Mouse (Mus musculus): ENCODE data around the gene Ess2.
"Not testable (repeated sequence)": the region's sequence is repeated elsewhere in the genome, so short reads cannot be mapped to it uniquely, and the experiment has no call there.

Ess2 gene

DNA sequence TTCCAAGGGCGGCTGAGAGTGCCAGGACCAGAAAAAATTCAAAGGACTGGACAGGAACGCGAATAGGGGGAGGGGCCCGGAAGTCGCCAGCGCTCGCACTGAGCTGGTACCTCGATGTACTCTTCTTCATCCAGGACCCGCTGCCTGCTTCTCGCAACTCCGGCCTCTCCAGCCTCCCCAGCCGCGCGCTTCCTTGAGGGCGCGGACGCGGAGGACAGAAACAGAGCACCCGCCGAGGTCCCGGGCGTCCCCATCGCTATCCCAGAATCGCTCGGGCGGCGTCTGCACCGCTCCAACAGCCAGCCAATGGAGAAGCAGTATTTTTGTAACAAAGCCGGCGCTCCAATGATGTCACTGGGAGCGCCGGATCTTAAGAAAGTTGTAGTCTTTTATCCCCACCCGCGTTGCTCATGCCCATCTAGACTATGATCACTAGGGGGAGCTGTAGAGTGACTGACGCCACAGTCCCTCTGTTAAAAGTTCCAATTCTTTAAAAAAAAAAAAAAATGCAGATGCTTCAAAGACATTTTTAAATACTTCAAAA is at the start of gene Ess2:
Gene Ess2, minus strand, starts transcription at position 297 of the 544 bp plus-strand sequence.
- DNase-seq (ENCODE audit: inconsistent age in 2 of 2, low spot score in 1 of 2): peak; percentile 93 to 97

DNA sequence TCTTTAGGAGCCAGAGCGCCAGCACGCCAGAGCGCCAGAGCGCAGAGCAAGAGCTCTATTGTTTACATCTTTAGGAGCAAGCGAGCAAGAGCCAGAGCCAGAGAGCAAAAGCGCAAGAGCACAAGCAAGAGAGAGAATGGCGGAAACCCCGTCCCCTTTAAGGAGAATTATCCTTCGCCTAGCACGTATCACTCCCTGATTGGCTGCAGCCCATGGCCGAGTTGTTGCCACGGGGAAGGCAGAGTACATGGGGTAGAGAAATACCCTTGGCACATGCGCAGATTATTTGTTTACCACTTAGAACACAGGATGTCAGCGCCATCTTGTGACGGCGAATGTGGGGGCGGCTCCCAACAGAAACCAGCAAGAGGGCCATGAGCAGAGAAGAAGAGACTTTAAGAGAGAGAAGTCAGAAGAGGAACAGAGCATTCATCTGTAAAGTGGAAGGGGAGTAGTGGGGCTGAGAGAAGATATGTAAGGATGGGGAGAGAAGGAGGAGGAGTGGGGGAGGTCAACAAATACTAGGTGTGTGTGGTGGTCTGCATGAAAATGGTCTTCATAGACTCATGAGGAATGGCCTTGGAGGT is 45.0 kb upstream of the Ess2 start:
- not testable (repeated sequence) for DNase-seq (ENCODE audit: inconsistent age in 2 of 2, low spot score in 1 of 2)

DNA sequence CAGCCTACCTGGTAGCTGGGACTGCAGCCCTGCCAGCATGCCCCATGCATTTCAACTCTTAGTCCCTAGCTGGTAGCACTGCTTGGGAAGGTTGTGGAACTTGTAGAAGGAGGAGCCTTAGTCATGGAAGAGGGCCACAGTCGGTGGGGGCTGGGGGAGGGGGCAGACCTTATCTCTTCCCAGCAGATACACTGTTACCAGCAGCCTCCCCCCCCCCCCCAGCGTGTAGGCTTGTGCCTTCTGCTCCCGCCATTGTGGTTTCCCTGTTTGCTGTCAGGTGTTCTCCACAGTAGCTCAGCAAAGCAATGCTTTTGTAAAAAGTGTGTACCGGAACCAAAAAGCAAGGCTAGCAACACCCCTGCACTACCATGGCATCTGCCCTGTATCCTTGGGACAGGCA is 40.5 kb upstream of the Ess2 start:
- no peak for DNase-seq (ENCODE audit: inconsistent age in 2 of 2, low spot score in 1 of 2)

DNA sequence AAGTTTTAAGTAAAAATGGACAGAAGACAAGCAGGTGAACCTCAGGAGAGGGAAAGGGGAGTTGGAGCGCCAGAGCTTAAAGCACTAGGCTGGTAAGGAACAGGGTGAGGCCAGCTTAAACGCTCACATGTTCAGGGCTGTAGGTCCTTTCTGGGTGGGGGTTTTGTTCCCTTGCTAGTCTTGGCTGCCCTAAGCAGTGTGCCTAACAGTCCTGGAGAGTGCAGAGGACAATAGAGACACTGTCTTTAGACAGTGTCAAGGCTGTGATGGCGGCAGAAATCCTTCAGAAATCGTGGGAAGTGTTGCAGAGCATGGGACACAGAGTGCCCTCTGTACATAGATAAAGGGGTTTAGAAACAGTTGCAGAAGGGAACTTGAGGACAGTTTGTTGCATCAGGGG is 38.9 kb upstream of the Ess2 start:
- DNase-seq (ENCODE audit: inconsistent age in 2 of 2, low spot score in 1 of 2): no peak

DNA sequence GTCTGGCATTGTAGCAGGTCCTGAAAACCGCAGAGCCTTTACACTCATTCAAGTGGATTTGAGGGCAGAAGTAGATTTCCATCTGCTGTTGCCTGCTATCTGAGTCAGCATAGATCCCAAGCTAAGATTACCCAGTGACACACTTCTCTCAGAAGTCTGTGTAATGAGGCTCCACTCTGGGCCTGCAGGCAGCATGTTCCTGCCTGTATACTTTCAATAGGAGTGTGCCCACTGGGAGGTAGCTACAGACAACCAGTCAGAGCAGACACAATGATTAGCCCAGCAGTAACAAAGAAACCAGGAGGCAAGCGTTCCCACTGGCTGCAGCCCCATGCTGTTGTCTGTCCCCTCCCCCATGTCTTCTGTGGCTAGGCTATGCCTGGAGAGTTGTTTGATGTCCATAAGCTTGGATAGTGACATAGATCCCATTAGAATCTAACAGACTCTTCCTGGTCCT is 38.3 kb upstream of the Ess2 start:
- no peak for DNase-seq (ENCODE audit: inconsistent age in 2 of 2, low spot score in 1 of 2)

DNA sequence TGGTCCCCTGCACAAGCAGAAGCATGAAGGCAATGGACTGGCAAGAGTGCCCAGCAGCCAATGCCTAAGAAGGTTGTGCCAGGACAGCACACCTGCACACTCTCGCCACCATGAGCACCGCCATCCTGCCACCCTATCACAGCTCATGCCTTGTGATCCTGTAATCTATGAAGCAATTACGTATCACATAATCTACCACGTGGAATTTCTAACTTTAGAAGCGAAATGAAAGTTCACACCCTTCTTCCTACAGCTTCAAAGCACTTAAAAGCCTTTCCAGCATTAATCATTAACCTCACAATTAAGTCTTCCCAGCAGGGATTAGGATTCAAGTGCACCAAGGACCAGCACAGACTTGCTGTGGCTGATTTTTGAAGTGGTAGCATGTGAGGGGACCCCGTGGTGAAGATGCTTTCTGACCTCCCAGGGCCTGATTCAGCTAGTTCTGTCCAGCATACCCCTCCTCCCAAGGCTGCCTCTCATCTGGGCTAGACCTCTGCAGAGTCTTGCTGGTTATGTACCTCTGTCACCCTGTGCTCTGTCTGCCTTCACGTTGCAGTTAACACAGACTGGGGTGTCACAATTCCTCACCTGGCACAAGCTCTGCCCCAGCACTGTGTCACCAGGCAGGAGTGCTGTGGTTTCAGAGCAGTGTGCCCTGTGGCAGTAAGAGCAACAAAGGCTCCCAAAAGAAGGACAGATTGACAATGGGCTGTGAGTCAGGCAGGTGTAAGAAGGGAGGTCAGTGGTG is 34.1 kb upstream of the Ess2 start:
- DNase-seq (ENCODE audit: inconsistent age in 2 of 2, low spot score in 1 of 2): no peak

DNA sequence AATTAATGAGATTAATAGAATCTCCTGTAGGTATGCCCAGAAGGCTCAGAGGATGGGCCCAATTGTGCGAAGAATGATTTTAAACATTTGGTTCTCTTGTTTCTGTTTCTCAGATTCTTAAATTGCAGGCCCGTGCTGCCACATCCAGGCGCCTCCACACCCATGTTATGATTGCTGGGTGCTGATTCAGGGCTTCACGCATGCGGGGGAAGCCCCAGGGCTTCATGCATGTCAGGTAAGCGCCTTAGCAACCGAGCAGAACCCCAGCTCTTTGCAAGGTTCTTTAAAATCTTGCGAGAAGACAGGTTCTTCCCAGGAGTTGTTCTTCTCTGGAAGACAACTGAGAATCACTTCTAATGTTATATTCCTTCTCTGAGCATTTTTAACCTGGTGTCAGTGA is 32.3 kb upstream of the Ess2 start:
- DNase-seq (ENCODE audit: inconsistent age in 2 of 2, low spot score in 1 of 2): no peak

DNA sequence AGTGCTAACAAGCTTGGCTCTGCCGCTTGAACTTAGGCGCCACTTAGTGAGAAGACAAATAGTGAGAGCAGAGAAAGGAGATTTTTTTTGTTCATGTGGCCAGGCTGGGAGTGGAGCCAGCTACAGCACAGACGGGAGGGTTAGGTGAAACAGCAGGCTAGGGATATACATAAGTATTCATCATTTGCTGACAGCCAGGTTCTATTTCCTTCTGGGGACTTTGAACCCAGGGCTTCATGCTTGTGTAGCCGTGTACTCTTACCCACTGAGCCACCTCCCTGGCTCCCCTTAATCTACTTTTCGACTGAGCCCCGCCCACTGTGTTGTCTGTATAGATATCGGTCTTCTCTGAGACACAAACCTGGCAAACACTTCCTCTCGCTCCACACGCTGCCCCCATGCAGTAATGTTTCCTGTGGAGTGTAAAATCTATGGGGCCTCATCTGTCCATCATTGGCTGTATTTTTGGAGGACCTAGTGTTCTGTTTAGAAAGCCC is 28.2 kb upstream of the Ess2 start:
- DNase-seq (ENCODE audit: inconsistent age in 2 of 2, low spot score in 1 of 2): no peak

DNA sequence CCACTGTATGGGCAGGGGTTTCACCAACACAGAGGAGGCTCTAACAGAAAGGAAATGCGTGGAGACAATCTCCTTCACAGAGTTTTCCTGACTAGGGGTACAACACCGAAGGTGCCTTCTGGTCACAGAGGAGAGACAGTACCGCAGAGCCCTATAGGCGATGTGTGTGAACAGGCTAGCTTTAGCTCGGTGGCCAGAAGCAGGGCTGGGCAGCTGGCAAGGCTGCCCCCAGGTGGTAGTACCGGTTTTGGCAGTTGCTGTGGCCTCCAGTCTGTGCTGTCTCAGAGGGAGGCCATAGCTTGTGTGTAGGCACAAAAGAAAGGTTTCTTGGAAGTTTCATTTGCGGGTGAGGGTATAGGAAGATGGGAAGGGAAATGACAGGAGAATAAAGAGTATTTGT is 27.7 kb upstream of the Ess2 start:
- peak; percentile 67 to 85 for DNase-seq (ENCODE audit: inconsistent age in 2 of 2, low spot score in 1 of 2)

DNA sequence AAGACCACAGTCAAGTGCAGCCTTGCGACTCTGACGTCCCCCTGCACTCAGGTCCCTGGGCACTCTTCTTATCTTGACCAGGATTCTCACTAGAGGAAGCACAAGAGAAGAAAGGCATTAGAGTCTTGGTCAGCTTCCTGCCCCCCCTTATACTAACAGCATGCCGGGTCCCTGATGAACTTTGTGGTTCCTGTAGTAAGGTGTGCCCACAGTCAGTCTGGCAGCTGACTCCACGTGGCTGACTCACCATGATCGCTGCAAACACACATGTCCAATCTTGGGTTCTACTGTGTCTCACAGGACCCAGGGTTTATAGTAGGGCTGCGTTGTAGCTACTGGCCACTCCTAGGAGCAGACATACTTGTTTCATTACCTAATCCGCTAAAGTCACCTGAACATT is 27.0 kb upstream of the Ess2 start:
- no peak for DNase-seq (ENCODE audit: inconsistent age in 2 of 2, low spot score in 1 of 2)

DNA sequence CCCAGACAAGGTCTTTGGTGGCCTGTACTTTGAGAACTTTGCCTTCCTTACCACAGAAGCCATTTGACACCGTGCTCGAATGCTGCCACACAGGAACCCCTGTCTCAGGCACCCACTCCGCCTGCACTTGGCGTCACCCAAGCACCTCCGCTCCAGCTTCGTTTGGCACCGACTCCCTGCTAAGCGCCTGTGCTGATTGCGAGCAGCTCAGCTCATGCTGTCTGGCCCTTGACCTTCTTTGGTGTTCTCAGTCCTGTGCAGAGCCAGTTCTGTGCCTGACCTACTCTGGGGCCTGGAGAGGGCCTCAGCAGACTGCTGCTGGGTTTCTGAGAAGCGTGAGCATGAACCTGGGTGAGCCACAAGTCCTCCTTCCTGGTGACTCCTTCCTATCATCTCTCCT is 25.6 kb upstream of the Ess2 start:
- peak in 1 of 2 experiments; percentile 52 for DNase-seq (ENCODE audit: inconsistent age in 2 of 2, low spot score in 1 of 2)

DNA sequence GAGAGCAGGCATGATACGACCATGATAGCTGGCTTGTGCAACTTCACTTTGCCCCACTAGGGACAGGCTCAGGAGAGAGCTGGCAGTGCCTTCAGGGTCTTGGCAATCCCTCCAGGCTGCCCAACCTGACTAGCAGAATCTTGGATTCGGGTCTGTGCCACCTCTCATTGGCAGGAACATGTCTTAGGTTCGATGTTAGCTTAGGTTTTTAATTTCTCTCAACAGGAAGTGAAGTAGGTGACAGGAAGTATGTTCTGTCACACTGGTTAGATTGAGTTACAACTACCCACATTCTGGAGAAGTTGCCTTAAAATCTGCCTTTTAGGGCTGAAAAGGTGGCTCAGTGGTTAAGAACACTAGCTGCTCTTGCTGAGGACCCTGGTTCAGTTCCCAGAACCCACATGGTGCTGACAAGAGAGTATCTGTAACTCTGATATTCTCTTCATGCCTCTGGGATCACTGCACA is 23.3 kb upstream of the Ess2 start:
- peak in 1 of 2 experiments; percentile 56 for DNase-seq (ENCODE audit: inconsistent age in 2 of 2, low spot score in 1 of 2)

DNA sequence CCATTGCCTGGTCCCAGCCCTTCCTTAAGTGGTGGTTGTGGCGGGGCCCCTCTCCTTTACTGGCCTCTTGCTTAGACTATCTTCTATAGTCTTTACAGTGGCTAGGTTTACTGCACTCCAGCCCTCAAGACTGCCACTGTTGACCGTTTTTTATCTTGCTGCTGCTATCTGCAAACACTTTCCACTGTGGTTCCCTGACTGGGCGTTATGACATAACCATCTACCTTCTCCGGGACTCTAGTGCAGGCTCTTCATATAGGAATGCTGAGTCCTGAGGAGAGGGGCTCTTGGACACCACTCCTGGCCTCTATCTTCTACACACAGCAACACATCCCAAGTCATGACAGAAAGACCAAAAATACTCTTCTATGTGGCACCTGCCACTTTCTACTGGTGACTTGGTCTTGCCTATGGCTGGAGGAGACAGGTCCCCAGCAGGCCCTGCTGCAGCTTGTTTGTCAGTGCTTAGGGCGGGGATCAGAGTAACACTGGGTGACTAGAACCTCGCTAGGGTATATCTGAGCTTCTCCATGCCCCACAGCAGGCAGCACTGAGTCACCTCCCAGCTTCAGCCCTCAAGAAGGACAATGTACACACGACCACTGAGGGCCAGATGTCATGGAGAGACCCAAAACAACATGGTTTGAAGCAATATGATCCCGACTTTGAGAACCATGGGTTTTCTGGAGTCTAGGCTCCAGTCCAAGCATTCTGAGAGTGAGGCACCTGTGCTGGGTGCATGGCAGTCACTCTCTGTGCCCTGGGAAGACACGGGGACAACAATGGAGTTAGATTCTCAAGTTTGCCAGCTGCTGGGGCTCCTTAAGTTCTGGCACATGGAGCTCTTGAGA is 22.7 kb upstream of the Ess2 start:
- DNase-seq (ENCODE audit: inconsistent age in 2 of 2, low spot score in 1 of 2): no peak

DNA sequence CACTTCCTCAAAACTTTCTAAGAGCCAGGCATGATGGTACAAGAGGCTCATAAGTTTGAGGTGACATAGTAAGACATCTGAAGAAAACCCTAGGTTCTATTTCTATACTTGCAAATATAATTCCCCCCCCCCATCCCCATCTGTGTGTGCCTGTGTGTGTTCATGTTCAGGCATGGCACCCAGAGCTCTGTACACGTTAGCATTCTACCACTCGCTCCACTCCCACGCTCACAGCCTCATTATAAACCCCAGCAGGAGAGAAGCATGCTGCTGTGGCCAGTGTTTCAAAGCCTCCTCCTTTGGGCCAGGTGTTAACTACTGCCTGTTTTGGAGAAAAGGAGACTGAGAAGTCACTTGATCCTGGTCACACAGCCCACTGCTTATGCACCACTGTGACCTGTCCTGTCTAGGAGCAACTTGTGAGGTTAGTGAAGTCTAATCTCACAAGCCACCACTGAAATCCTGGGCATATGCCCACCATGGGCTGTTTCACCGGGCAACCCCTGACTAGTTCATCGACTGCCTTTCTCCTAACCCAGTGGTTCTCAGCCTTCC is 20.8 kb upstream of the Ess2 start:
- no peak for DNase-seq (ENCODE audit: inconsistent age in 2 of 2, low spot score in 1 of 2)

DNA sequence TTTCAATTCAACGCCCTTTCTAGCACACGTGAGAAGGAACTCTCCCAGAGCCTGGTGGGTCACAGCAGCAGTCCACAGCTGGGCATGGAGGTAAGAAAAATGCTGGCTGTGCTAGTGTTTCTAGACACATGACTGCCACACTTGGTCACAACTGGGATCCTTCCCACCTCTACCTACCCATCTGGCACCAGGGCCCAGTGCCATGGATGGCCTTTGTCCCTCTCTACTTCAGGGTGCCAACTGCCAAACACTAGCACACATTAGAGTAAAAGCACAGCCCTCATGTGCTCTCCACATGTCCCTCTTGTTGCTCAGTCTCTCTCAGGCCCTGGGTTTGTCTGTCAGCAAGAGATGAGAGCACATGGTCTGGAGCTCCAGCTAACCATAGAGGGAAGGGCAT is 18.5 kb upstream of the Ess2 start:
- DNase-seq (ENCODE audit: inconsistent age in 2 of 2, low spot score in 1 of 2): peak in 1 of 2 experiments; percentile 33

DNA sequence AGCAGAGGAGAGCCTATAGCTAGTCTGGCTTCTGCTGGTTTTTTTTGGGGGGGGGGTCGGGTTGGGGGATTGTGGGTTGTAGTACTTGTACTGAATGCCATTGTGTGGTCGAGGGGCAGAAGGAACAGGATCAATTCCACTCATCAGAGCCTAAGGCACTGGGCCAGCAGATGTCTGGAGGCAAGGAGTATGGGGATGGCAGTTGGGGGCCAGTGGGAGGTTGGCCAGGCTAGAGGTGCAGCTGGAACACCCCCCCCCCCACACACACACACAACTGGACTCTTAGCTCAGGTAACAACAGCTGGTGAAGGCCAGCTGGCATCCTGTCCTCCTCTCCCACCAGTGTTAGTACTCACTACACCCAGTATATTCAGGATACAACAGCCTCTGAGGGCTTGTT is 18.1 kb upstream of the Ess2 start:
- DNase-seq (ENCODE audit: inconsistent age in 2 of 2, low spot score in 1 of 2): no peak

DNA sequence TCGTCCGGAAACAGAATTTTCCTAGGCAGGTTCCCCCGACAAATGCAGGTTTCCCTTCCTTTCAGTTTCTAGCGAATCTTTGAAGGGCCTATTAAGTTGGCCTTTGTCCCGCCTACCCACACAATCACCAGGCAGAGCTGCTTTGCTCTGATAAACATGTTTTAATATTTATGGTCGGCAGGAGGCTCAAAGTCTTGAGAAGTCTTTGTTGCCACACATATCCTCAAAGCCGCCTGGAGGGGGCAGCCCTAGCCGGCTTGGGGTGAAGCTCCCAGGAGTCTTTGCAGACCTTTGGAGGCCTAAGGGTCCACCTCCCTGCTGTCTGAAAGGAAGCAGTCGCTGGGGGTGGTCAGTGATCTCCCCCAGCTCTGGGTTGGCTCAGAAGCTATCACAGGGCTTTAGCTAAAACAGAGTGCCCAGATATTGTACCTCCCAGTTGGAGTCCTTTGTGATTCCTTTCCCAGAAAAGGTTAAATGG is 17.5 kb upstream of the Ess2 start:
- peak; percentile 81 to 91 for DNase-seq (ENCODE audit: inconsistent age in 2 of 2, low spot score in 1 of 2)

DNA sequence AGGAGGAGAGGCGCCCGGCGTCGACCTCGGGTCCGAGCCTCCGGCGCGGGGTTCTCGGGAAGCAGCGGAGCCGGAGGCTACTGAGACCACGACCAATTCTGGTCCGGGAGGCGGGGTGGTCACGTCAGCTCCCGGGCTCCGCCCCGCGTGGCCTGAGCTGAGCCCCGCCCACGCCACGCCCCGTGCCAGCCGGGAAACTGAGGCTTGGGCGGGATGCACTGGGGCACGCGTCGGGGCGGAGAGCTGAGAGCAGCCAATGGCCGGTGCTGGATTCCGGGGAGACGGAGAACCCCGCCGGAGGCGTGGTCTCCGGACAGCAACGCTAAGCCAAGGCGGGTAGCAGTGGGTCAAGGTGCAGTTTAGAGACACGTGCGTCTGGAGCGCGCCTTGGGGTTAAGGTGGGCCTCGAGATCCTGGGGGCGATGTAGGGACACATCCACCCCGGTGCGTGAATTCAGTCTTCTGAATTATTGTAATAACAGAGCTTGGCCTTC is 17.0 kb upstream of the Ess2 start, which contains the start of gene Slc25a1:
Gene Slc25a1, minus strand, starts transcription at position 133 of the 494 bp plus-strand sequence.
- DNase-seq (ENCODE audit: inconsistent age in 2 of 2, low spot score in 1 of 2): peak; percentile 92 to 96

DNA sequence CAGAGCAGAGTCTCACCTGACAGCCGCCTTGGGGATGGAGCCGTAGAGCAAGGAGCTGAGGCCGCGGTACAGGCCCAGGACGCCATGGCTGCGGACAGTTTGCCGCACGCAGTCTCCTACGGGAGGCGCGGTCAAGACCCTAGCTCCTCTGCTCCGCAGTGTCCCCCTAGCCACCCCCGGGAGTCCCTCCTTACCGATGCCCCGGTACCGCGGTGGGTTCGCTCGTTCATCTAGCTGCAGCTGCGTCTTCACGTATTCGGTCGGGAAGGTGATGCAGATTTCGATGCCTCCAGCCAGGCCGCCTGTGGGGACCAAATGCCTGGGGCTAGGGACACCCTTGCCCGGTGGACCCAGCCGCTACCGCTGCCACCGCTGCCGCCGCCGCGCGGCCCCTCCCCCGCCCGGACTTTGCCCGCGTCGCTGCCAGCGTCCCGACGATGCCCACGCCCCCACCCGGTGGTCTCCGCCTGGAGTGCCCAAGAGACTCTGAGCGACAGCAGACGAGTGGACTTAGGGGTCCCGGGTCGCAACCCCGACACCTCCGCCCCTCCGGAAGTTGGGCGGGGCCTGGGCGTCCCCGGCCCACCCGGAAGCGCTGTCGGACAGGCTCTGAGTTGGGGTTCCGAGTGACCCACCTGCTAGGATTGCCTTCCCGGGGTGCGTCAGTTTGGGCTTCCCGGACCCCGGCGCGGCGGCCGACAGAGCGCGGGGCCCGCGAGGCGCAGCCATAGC is 16.4 kb upstream of the Ess2 start:
- DNase-seq (ENCODE audit: inconsistent age in 2 of 2, low spot score in 1 of 2): no peak

DNA sequence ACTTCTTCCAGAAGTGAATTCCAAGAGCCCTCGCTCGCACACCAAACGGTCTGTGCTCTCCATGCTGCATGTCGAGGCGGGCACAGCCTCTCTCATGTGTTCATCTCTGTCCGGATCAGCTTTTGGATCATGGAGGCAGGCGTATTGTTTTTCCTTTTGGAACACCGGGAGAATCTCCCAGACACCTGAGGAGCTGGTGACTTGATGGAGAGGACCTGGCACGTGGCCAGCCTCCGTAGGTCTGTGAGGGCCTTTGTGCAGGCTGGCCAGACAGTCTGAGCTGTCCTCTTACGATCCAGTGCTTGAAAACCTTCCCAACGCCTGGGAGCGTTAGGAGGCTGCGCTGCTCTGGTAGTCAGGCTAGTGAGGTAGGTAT is 11.0 kb upstream of the Ess2 start:
- no peak for DNase-seq (ENCODE audit: inconsistent age in 2 of 2, low spot score in 1 of 2)

Measured in adrenal gland, adult (tissue).